Mouse (Mus musculus): ENCODE results near the gene Ptrh1. TPM values are rescaled to one million over a fixed set of nuclear protein-coding genes. Genes with fewer than 3 reads are reported as not detected.

Ptrh1 gene
- total and polyA plus RNA-seq, 3 experiments, result 1.4 to 9.2 (median 4.6) TPM

DNA sequence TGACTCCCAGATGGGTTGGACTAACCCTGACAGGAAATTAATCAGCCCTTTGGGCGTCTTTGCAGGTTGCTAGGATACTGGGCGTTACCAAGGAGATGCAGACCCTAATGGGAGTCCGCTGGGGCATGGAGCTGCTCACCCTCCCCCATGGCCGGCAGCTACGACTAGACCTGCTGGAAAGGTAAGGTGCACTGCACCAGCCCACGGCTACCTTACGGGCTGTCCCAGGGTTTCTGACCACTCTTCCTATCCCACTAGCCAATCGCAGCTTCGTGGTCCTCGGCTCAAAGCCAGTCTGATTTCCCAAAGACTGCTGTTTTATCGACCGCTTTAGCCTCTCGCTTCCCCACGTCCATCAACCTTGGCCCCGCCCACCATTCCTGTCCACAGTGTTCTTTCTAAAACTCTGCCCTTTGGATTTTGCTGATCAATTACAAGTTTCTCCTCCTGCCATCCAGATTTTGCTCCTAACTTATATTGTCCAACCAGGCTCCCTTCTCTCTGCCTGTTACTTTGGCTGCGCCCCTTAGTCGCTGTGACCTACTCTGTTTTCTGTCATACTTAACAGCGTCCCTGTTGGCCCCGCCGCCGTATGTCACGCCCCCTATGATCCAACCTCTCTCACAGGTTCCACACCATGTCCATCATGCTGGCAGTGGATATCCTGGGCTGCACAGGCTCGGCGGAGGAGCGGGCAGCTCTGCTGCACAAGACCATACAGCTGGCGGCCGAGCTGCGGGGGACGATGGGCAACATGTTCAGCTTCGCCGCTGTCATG is 24.5 kb upstream of the Ptrh1 start:
- peaks cover 0 to 17% of the 10 kb centered on the region in 2 experiments; a peak in 1 of 4 replicates for H3K4me1 ChIP-seq (ENCODE audit: control insufficient read depth in 1 of 2, insufficient read depth in 2 of 2)
- TF ChIP-seq RCOR1 (conservative IDR thresholded peaks at IDR 0.05; ENCODE audit: low read depth, low read length), result no peak
- no peak for TF ChIP-seq MAX (IDR thresholded peaks at IDR 0.05; ENCODE audit: low read length)
- TF ChIP-seq UBTF (IDR thresholded peaks at IDR 0.05; ENCODE audit: low read depth, low read length), result no peak
- TF ChIP-seq POLR2AphosphoS2 (IDR thresholded peaks at IDR 0.05; ENCODE audit: low read depth, low read length), result no peak
- TF ChIP-seq ZMIZ1 (IDR thresholded peaks at IDR 0.05; ENCODE audit: low read depth, low read length), result no peak
- no peak overlapping the region for H3K4me3 ChIP-seq (replicated peaks in 1 of 3; ENCODE audit: low read depth in 2 of 3, low read length in 2 of 3, poor library complexity in 1 of 3)
- no peak overlapping the region for H3K9ac ChIP-seq (ENCODE audit: insufficient read depth, low read depth)
- no peaks in the 10 kb centered on the region for H3K9me3 ChIP-seq (replicated peaks; ENCODE audit: low read length)
- peaks cover 69 to 89% of the 10 kb centered on the region in 2 experiments for H3K36me3 ChIP-seq (replicated peaks in 1 of 2; ENCODE audit: control insufficient read depth in 1 of 2, insufficient read depth in 1 of 2, low read length in 1 of 2)
- dilution Hi-C loops (cut with MboI; ENCODE audit: extremely low pct_ligation_motif_present, extremely low pct_unique_long_range_greater_than_20kb, low sequenced_read_pairs) (no loop called here), in situ Hi-C loops (cut with MboI; ENCODE audit: low pct_ligation_motif_present, low pct_unique_long_range_greater_than_20kb, low sequenced_read_pairs) (no loop called here)
- H3K27me3 ChIP-seq (replicated peaks), result no peaks in the 10 kb centered on the region
- no peak overlapping the region for H3K27ac ChIP-seq (ENCODE audit: insufficient read depth, low read depth)
- H3K4me2 ChIP-seq (ENCODE audit: insufficient read depth, low read depth, poor library complexity, severe bottlenecking), result no peak overlapping the region
- DNase-seq (ENCODE audit: extremely low read depth), result no peak
- no peaks in the 10 kb centered on the region for H3K79me2 ChIP-seq (replicated peaks; ENCODE audit: control insufficient read depth, extremely low read depth, insufficient read depth, poor library complexity, severe bottlenecking)

DNA sequence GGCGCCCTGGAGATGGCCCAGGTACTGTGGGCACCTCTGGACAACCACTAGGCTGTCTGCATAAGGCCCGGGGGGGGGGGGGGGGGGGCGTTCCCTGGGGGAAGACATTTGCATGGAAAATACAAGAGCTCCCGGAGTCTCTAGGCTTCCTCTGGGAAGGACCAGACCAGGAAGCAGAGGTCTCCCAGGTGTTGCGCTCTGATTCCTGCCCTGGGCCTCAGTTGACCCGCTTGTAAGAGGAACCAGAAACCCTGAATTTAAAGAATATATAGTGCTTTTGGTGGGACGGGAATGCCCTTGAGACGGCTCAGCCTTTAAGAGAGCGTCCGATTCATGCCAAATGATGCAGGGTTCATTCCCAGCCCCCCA is 23.9 kb upstream of the Ptrh1 start:
- Histone ChIP-seq H3K4me2 (ENCODE audit: insufficient read depth, low read depth, poor library complexity, severe bottlenecking) (no peak overlapping the region), H3K79me2 (replicated peaks; ENCODE audit: control insufficient read depth, extremely low read depth, insufficient read depth, poor library complexity, severe bottlenecking) (no peaks in the 10 kb centered on the region), H3K4me1 (ENCODE audit: control insufficient read depth in 1 of 2, insufficient read depth in 2 of 2) (peaks cover 0 to 17% of the 10 kb centered on the region in 2 experiments; a peak in 1 of 4 replicates), H3K36me3 (replicated peaks in 1 of 2; ENCODE audit: control insufficient read depth in 1 of 2, insufficient read depth in 1 of 2, low read length in 1 of 2) (peaks cover 63 to 84% of the 10 kb centered on the region in 2 experiments), H3K27ac (ENCODE audit: insufficient read depth, low read depth) (no peak overlapping the region), H3K27me3 (replicated peaks) (no peaks in the 10 kb centered on the region), H3K9ac (ENCODE audit: insufficient read depth, low read depth) (no peak overlapping the region), H3K4me3 (replicated peaks in 1 of 3; ENCODE audit: low read depth in 2 of 3, low read length in 2 of 3, poor library complexity in 1 of 3) (no peak overlapping the region), H3K9me3 (replicated peaks; ENCODE audit: low read length) (no peaks in the 10 kb centered on the region)
- dilution Hi-C loops (cut with MboI; ENCODE audit: extremely low pct_ligation_motif_present, extremely low pct_unique_long_range_greater_than_20kb, low sequenced_read_pairs) (no loop called here), in situ Hi-C loops (cut with MboI; ENCODE audit: low pct_ligation_motif_present, low pct_unique_long_range_greater_than_20kb, low sequenced_read_pairs) (no loop called here)
- TF ChIP-seq IRF4 (IDR thresholded peaks at IDR 0.05; ENCODE audit: low read depth, low read length), result no peak
- TF ChIP-seq ETS1 (conservative IDR thresholded peaks at IDR 0.05; ENCODE audit: low read depth, low read length), result no peak
- TF ChIP-seq MXI1 (IDR thresholded peaks at IDR 0.05; ENCODE audit: low read depth, low read length), result no peak
- TF ChIP-seq E2F4 (IDR thresholded peaks at IDR 0.05; ENCODE audit: insufficient replicate concordance, low read depth, low read length), result no peak
- TF ChIP-seq JUND (conservative IDR thresholded peaks at IDR 0.05; ENCODE audit: low read depth, low read length), result no peak
- no peak for DNase-seq (ENCODE audit: extremely low read depth)

DNA sequence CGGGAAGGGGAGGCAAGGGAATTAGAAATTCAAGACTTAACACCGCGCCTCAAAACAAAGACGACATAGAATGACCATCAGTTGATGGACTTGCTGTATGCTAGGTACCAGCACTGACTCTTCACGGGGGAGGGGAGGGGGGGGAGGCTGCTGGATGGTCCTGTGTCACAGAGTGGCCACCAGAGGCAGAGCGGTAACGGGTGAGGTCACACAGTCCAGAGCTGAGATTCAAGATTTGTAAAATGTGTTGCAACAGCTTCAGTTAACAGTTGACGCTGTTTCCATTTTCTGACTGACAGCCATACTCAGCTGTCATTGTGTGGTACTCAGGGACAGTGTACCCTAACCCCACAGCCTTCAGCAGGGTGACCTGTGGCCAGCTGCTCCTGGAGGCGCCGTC is 23.4 kb upstream of the Ptrh1 start:
- Histone ChIP-seq H3K9me3 (replicated peaks; ENCODE audit: low read length) (no peaks in the 10 kb centered on the region), H3K9ac (ENCODE audit: insufficient read depth, low read depth) (no peak overlapping the region), H3K36me3 (replicated peaks in 1 of 2; ENCODE audit: control insufficient read depth in 1 of 2, insufficient read depth in 1 of 2, low read length in 1 of 2) (peaks cover 58 to 78% of the 10 kb centered on the region in 2 experiments), H3K4me2 (ENCODE audit: insufficient read depth, low read depth, poor library complexity, severe bottlenecking) (no peak overlapping the region), H3K4me1 (ENCODE audit: control insufficient read depth in 1 of 2, insufficient read depth in 2 of 2) (peaks cover 0 to 17% of the 10 kb centered on the region in 2 experiments; a peak in 1 of 4 replicates), H3K27ac (ENCODE audit: insufficient read depth, low read depth) (no peak overlapping the region), H3K4me3 (replicated peaks in 1 of 3; ENCODE audit: low read depth in 2 of 3, low read length in 2 of 3, poor library complexity in 1 of 3) (no peak overlapping the region), H3K79me2 (replicated peaks; ENCODE audit: control insufficient read depth, extremely low read depth, insufficient read depth, poor library complexity, severe bottlenecking) (no peaks in the 10 kb centered on the region), H3K27me3 (replicated peaks) (no peaks in the 10 kb centered on the region)
- no peak for TF ChIP-seq MYC (IDR thresholded peaks at IDR 0.05; ENCODE audit: low read depth, low read length)
- TF ChIP-seq ELF1 (IDR thresholded peaks at IDR 0.05; ENCODE audit: low read depth, low read length), result no peak
- no peak for TF ChIP-seq CHD2 (IDR thresholded peaks at IDR 0.05; ENCODE audit: low read length)
- TF ChIP-seq IRF4 (IDR thresholded peaks at IDR 0.05; ENCODE audit: low read depth, low read length), result no peak
- TF ChIP-seq CHD1 (IDR thresholded peaks at IDR 0.05; ENCODE audit: low read depth, low read length), result no peak
- no peak for TF ChIP-seq MAFK (IDR thresholded peaks at IDR 0.05; ENCODE audit: insufficient replicate concordance, low read length)
- TF ChIP-seq ETS1 (conservative IDR thresholded peaks at IDR 0.05; ENCODE audit: low read depth, low read length), result no peak
- in situ Hi-C loops (cut with MboI; ENCODE audit: low pct_ligation_motif_present, low pct_unique_long_range_greater_than_20kb, low sequenced_read_pairs) (no loop called here), dilution Hi-C loops (cut with MboI; ENCODE audit: extremely low pct_ligation_motif_present, extremely low pct_unique_long_range_greater_than_20kb, low sequenced_read_pairs) (no loop called here)
- no peak for DNase-seq (ENCODE audit: extremely low read depth)

All from CH12.LX (cell line).